ENCODE assay signal across 8 mouse cellular contexts in genomic region chr2:160731839-160732261, GRCm38 (mm10). TPM values are rescaled to one million over a fixed set of nuclear protein-coding genes. Genes with fewer than 3 reads are reported as not detected.
DNase-seq lines count a peak whose midpoint lies in the region; ATAC-seq lines count a peak whose summit lies in the region.

No protein-coding gene starts in this region.

- DNase-seq in layer of hippocampus, adult 11-12 months (ENCODE audit: low spot score) = peak; percentile 69
- no peak for DNase-seq in layer of hippocampus, adult 9-10 months (ENCODE audit: low spot score)
- DNase-seq in embryo, embryonic 11 days = peak; percentile 75
- peak; percentile 82 for DNase-seq in heart, adult 18-20 months
- peak; percentile 82 for DNase-seq in kidney, adult 18-20 months
- no peak for DNase-seq in midbrain, embryonic 14.5 days
- DNase-seq in urinary bladder, adult 18-20 months (ENCODE audit: low spot score in 2 of 2) = peak; percentile 41 to 58

- H3K9ac ChIP-seq in limb, embryonic 13.5 days = peak overlapping the region; percentile 99
- peak overlapping the region; percentile 100 for H3K9ac ChIP-seq in midbrain, embryonic 14.5 days (replicated peaks; ENCODE audit: low read length)

- H3K36me3 ChIP-seq in limb, embryonic 13.5 days = peaks cover 34% of the 10 kb centered on the region
- peaks cover 22% of the 10 kb centered on the region for H3K36me3 ChIP-seq in midbrain, embryonic 14.5 days (ENCODE audit: control insufficient read depth, insufficient read depth, low read length)

- WGBS in limb, embryonic 13.5 days = under 1% methylated on average over 32 of the region's 32 CpGs
- WGBS in midbrain, embryonic 14.5 days = 0% methylated on average over 32 of the region's 32 CpGs

- peaks cover 53% of the 10 kb centered on the region for H3K4me1 ChIP-seq in limb, embryonic 13.5 days
- H3K4me1 ChIP-seq in midbrain, embryonic 14.5 days (ENCODE audit: control insufficient read depth, insufficient read depth, low read length) = peaks cover 39% of the 10 kb centered on the region

- H3K9me3 ChIP-seq in limb, embryonic 13.5 days = no peaks in the 10 kb centered on the region
- H3K9me3 ChIP-seq in midbrain, embryonic 14.5 days (ENCODE audit: control insufficient read depth, low read length) = no peaks in the 10 kb centered on the region

- H3K4me2 ChIP-seq in limb, embryonic 13.5 days (replicated peaks) = peak overlapping the region; percentile 76
- H3K4me2 ChIP-seq in midbrain, embryonic 14.5 days (ENCODE audit: low read length) = peak overlapping the region; percentile 75

- peak; percentile 10 for ATAC-seq in limb, embryonic 13.5 days (ENCODE audit: low FRiP score, low read depth)
- ATAC-seq in midbrain, embryonic 14.5 days (ENCODE audit: low FRiP score, low TSS enrichment) = peak; percentile 10

- H3K27me3 ChIP-seq in limb, embryonic 13.5 days = no peaks in the 10 kb centered on the region
- no peaks in the 10 kb centered on the region for H3K27me3 ChIP-seq in midbrain, embryonic 14.5 days (ENCODE audit: control insufficient read depth, insufficient read depth, low read length)

- H3K4me3 ChIP-seq in limb, embryonic 13.5 days = peak overlapping the region; percentile 73
- peak overlapping the region; percentile 89 for H3K4me3 ChIP-seq in midbrain, embryonic 14.5 days (replicated peaks; ENCODE audit: low read depth, low read length)

- H3K27ac ChIP-seq in limb, embryonic 13.5 days = peak overlapping the region; percentile 97
- H3K27ac ChIP-seq in midbrain, embryonic 14.5 days (replicated peaks; ENCODE audit: low read depth, low read length) = peak overlapping the region; percentile 99

RNA-seq across cellular contexts. Expression of gene Plcg1, which starts 0.8 kb away (rescaled TPM):
- 10 to 100 TPM; 45.6 to 58.0 TPM for total RNA-seq in heart, adult 18-20 months (2021)
- polyA plus RNA-seq in limb, embryonic 13.5 days (2015; fragmentation: Nextera tagmentation; extraction: Ambion mirVana) = 72.3 and 75.7 TPM in 2 replicates
- polyA plus RNA-seq in midbrain, embryonic 14.5 days (2014; fragmentation: Nextera tagmentation; extraction: Ambion mirVana) = 51.7 and 68.8 TPM in 2 replicates

Comparison
In these comparisons a context has a peak if more than half of its experiments do, and no peak if none do; other contexts are left out.
1. DNase-seq: peak in layer of hippocampus, adult 11-12 months (single experiment), embryo, embryonic 11 days (single experiment), heart, adult 18-20 months (2 of 2), kidney, adult 18-20 months (single experiment) and urinary bladder, adult 18-20 months (2 of 2); none in layer of hippocampus, adult 9-10 months (single experiment) and midbrain, embryonic 14.5 days (single experiment).